Mouse (Mus musculus) c-Kit-positive CD71-negative TER-119-negative erythroid progenitor cells, embryonic 14.5 days (primary cell): ENCODE measurements around the gene Wnt5b.

Experiments
- DNase-seq: peaks from one replicate; pipeline ENCODE4 v3.0.0-alpha.2; 2013; ENCODE audit warnings: low read depth

Gene Wnt5b

DNA sequence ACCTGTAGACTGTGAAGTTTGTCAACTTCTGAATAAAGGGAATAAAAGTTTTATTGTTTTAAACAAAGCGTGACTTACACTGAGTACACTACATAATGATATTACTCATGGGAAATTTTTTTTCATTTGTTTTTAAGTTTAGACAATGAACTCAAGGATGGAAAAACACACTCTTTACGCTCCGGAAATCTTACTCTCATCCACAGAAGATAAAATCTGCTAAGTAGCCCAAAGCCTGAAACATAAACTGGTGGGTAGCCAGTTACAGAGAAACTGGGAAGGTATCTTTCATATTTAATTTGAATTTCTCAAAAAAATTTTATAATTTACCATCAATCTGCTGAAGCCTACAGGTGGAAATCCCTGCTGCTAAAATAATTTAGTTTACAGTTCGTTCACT lies 157.7 kb downstream of the Wnt5b start:
- DNase-seq, result no peak

DNA sequence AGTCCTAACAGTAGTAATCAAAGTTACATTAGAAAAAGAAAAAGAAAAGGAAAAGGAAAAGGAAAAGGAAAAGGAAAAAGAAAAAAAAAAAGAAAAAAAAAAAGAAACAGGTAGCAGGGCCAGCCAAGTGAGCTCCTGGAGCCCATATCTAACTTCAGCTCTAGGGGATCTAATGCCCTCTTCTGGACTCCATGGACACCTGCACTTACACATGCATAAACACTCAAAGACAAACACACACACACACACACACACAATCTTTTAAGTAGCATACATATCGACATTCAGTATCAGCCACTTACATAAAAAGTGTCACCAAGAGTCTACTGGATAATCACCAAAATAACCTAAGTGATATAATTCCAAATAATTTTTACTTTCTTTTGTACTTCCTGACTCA lies 158.5 kb downstream of the Wnt5b start:
- DNase-seq, result no peak
